Mouse (Mus musculus): ENCODE results near the gene Ppp4r2. TPM values are rescaled to one million over a fixed set of nuclear protein-coding genes. Genes with fewer than 3 reads are reported as not detected.

Ppp4r2 gene
- polyA plus RNA-seq, 1 experiment from 2014 or later, result 12.7 TPM

- Histone ChIP-seq H3K4me3 (replicated peaks; ENCODE audit: low read length) (no peak overlapping the region), H3K4me2 (ENCODE audit: low read depth, low read length) (no peak overlapping the region), H3K9ac (ENCODE audit: low read length) (no peak overlapping the region), H3K36me3 (ENCODE audit: control insufficient read depth, insufficient read depth, low read length) (no peaks in the 10 kb centered on the region), H3K27me3 (ENCODE audit: control insufficient read depth, insufficient read depth, low read length) (no peaks in the 10 kb centered on the region), H3K9me3 (replicated peaks; ENCODE audit: control insufficient read depth, low read length) (no peaks in the 10 kb centered on the region), H3K27ac (ENCODE audit: low read length) (no peak overlapping the region), H3K4me1 (ENCODE audit: control insufficient read depth, insufficient read depth, low read length) (no peaks in the 10 kb centered on the region)
- ATAC-seq (ENCODE audit: insufficient read depth, low FRiP score), result no peak
- 68% methylated on average over 6 of the region's 6 CpGs for WGBS
Observed at GRCm38 (mm10) chr6:100873191-100873590, 39.8 kb downstream of the Ppp4r2 start.

GRCm38 (mm10) chr6:100875862-100876623 is 42.6 kb downstream of the Ppp4r2 start:
- H3K9ac ChIP-seq (ENCODE audit: low read length), result no peak overlapping the region
- 66% methylated on average over 20 of the region's 20 CpGs for WGBS
- H3K4me3 ChIP-seq (replicated peaks; ENCODE audit: low read length), result no peak overlapping the region
- no peak overlapping the region for H3K4me2 ChIP-seq (ENCODE audit: low read depth, low read length)
- no peak overlapping the region for H3K27ac ChIP-seq (ENCODE audit: low read length)
- no peaks in the 10 kb centered on the region for H3K9me3 ChIP-seq (replicated peaks; ENCODE audit: control insufficient read depth, low read length)
- no peaks in the 10 kb centered on the region for H3K27me3 ChIP-seq (ENCODE audit: control insufficient read depth, insufficient read depth, low read length)
- 0 out of 2 replicates have a peak, but pooled peaks cover 3% of the 10 kb centered on the region for H3K4me1 ChIP-seq (ENCODE audit: control insufficient read depth, insufficient read depth, low read length)
- H3K36me3 ChIP-seq (ENCODE audit: control insufficient read depth, insufficient read depth, low read length), result no peaks in the 10 kb centered on the region
- no peak; the same call in 1 of the 2 replicates for ATAC-seq (ENCODE audit: insufficient read depth, low FRiP score)

GRCm38 (mm10) chr6:100876624-100877017 is 43.2 kb downstream of the Ppp4r2 start:
- ATAC-seq (ENCODE audit: insufficient read depth, low FRiP score), result no peak
- H3K27ac ChIP-seq (ENCODE audit: low read length), result no peak overlapping the region
- 83% methylated on average over 12 of the region's 12 CpGs for WGBS
- H3K36me3 ChIP-seq (ENCODE audit: control insufficient read depth, insufficient read depth, low read length), result no peaks in the 10 kb centered on the region
- H3K9ac ChIP-seq (ENCODE audit: low read length), result no peak overlapping the region
- H3K4me1 ChIP-seq (ENCODE audit: control insufficient read depth, insufficient read depth, low read length), result 0 out of 2 replicates have a peak, but pooled peaks cover 3% of the 10 kb centered on the region
- no peaks in the 10 kb centered on the region for H3K9me3 ChIP-seq (replicated peaks; ENCODE audit: control insufficient read depth, low read length)
- no peaks in the 10 kb centered on the region for H3K27me3 ChIP-seq (ENCODE audit: control insufficient read depth, insufficient read depth, low read length)
- no peak overlapping the region for H3K4me3 ChIP-seq (replicated peaks; ENCODE audit: low read length)
- no peak overlapping the region for H3K4me2 ChIP-seq (ENCODE audit: low read depth, low read length)

GRCm38 (mm10) chr6:100878546-100878945 is 45.1 kb downstream of the Ppp4r2 start:
- no peak overlapping the region for H3K27ac ChIP-seq (ENCODE audit: low read length)
- no peaks in the 10 kb centered on the region for H3K36me3 ChIP-seq (ENCODE audit: control insufficient read depth, insufficient read depth, low read length)
- H3K4me1 ChIP-seq (ENCODE audit: control insufficient read depth, insufficient read depth, low read length), result peaks cover 3% of the 10 kb centered on the region; the same call in 1 of the 2 replicates
- no peak overlapping the region for H3K4me3 ChIP-seq (replicated peaks; ENCODE audit: low read length)
- WGBS, result 78% methylated on average over 13 of the region's 13 CpGs
- no peak overlapping the region for H3K9ac ChIP-seq (ENCODE audit: low read length)
- H3K9me3 ChIP-seq (replicated peaks; ENCODE audit: control insufficient read depth, low read length), result no peaks in the 10 kb centered on the region
- ATAC-seq (ENCODE audit: insufficient read depth, low FRiP score), result no peak
- no peaks in the 10 kb centered on the region for H3K27me3 ChIP-seq (ENCODE audit: control insufficient read depth, insufficient read depth, low read length)
- H3K4me2 ChIP-seq (ENCODE audit: low read depth, low read length), result no peak overlapping the region

- ATAC-seq (ENCODE audit: insufficient read depth, low FRiP score), result peak; percentile 77; the same call in 1 of the 2 replicates
Observed at GRCm38 (mm10) chr6:100879607-100880006, 46.2 kb downstream of the Ppp4r2 start.

GRCm38 (mm10) chr6:100881657-100882056 is 48.2 kb downstream of the Ppp4r2 start:
- Histone ChIP-seq H3K4me2 (ENCODE audit: low read depth, low read length) (no peak overlapping the region), H3K27me3 (ENCODE audit: control insufficient read depth, insufficient read depth, low read length) (no peaks in the 10 kb centered on the region), H3K36me3 (ENCODE audit: control insufficient read depth, insufficient read depth, low read length) (no peaks in the 10 kb centered on the region), H3K4me1 (ENCODE audit: control insufficient read depth, insufficient read depth, low read length) (peaks cover 3% of the 10 kb centered on the region; the same call in 1 of the 2 replicates), H3K9me3 (replicated peaks; ENCODE audit: control insufficient read depth, low read length) (no peaks in the 10 kb centered on the region), H3K9ac (ENCODE audit: low read length) (no peak overlapping the region), H3K4me3 (replicated peaks; ENCODE audit: low read length) (no peak overlapping the region), H3K27ac (ENCODE audit: low read length) (no peak overlapping the region)
- 83% methylated on average over 9 of the region's 9 CpGs for WGBS
- no peak for ATAC-seq (ENCODE audit: insufficient read depth, low FRiP score)

More at GRCm38 (mm10) chr6:100879607-100880006, 46.2 kb downstream of the Ppp4r2 start:
- H3K4me1 ChIP-seq (ENCODE audit: control insufficient read depth, insufficient read depth, low read length), result peaks cover 3% of the 10 kb centered on the region; the same call in 1 of the 2 replicates
- H3K27ac ChIP-seq (ENCODE audit: low read length), result no peak overlapping the region
- no peak overlapping the region for H3K9ac ChIP-seq (ENCODE audit: low read length)
- no peak overlapping the region for H3K4me3 ChIP-seq (replicated peaks; ENCODE audit: low read length)
- WGBS, result 34% methylated on average over 10 of the region's 10 CpGs
- no peaks in the 10 kb centered on the region for H3K36me3 ChIP-seq (ENCODE audit: control insufficient read depth, insufficient read depth, low read length)
- no peak overlapping the region for H3K4me2 ChIP-seq (ENCODE audit: low read depth, low read length)
- no peaks in the 10 kb centered on the region for H3K9me3 ChIP-seq (replicated peaks; ENCODE audit: control insufficient read depth, low read length)
- no peaks in the 10 kb centered on the region for H3K27me3 ChIP-seq (ENCODE audit: control insufficient read depth, insufficient read depth, low read length)

- H3K4me1 ChIP-seq (ENCODE audit: control insufficient read depth, insufficient read depth, low read length), result peaks cover 3% of the 10 kb centered on the region; the same call in 1 of the 2 replicates
- 18% methylated on average over 15 of the region's 15 CpGs for WGBS
- no peak overlapping the region for H3K9ac ChIP-seq (ENCODE audit: low read length)
- H3K36me3 ChIP-seq (ENCODE audit: control insufficient read depth, insufficient read depth, low read length), result no peaks in the 10 kb centered on the region
- H3K27ac ChIP-seq (ENCODE audit: low read length), result no peak overlapping the region
- H3K4me2 ChIP-seq (ENCODE audit: low read depth, low read length), result peak overlapping the region; percentile 55
- ATAC-seq (ENCODE audit: insufficient read depth, low FRiP score), result no peak
- H3K4me3 ChIP-seq (replicated peaks; ENCODE audit: low read length), result peak overlapping the region; percentile 21
- no peaks in the 10 kb centered on the region for H3K9me3 ChIP-seq (replicated peaks; ENCODE audit: control insufficient read depth, low read length)
- no peaks in the 10 kb centered on the region for H3K27me3 ChIP-seq (ENCODE audit: control insufficient read depth, insufficient read depth, low read length)
Observed at GRCm38 (mm10) chr6:100882381-100883213, 49.2 kb downstream of the Ppp4r2 start.

- no peak overlapping the region for H3K27ac ChIP-seq (ENCODE audit: low read length)
- no peak overlapping the region for H3K9ac ChIP-seq (ENCODE audit: low read length)
- H3K9me3 ChIP-seq (replicated peaks; ENCODE audit: control insufficient read depth, low read length), result no peaks in the 10 kb centered on the region
- H3K36me3 ChIP-seq (ENCODE audit: control insufficient read depth, insufficient read depth, low read length), result no peaks in the 10 kb centered on the region
- WGBS, result 56% methylated on average over 13 of the region's 13 CpGs
- peaks cover 3% of the 10 kb centered on the region; the same call in 1 of the 2 replicates for H3K4me1 ChIP-seq (ENCODE audit: control insufficient read depth, insufficient read depth, low read length)
- H3K27me3 ChIP-seq (ENCODE audit: control insufficient read depth, insufficient read depth, low read length), result no peaks in the 10 kb centered on the region
- no peak overlapping the region for H3K4me2 ChIP-seq (ENCODE audit: low read depth, low read length)
- no peak overlapping the region for H3K4me3 ChIP-seq (replicated peaks; ENCODE audit: low read length)
- ATAC-seq (ENCODE audit: insufficient read depth, low FRiP score), result no peak
Observed at GRCm38 (mm10) chr6:100883233-100883632, 49.8 kb downstream of the Ppp4r2 start.

Data from stomach, embryonic 16.5 days (tissue).